Mouse (Mus musculus): ENCODE measurements at regions not wholly inside any gene's neighbourhood (a gene's known extent, or its start where the extent isn't known, plus 50 kb on each side); places are given as distances from the start of the nearest gene placed in this dataset.

- no peaks in the 10 kb centered on the region for H3K27me3 ChIP-seq (replicated peaks; ENCODE audit: control insufficient read depth, insufficient read depth, low read length)
Observed at GRCm38 (mm10) chr2:51431564-51431963, 195.7 kb upstream of the Tas2r134 start.

GRCm38 (mm10) chr2:51429716-51430115, 197.6 kb upstream of the Tas2r134 start:
- DNase-seq, result no peak
- no peak overlapping the region for H3K27ac ChIP-seq (ENCODE audit: insufficient read depth, low read depth, low read length)
- H3K4me1 ChIP-seq (ENCODE audit: control insufficient read depth, insufficient read depth, low read length), result no peaks in the 10 kb centered on the region
- H3K27me3 ChIP-seq (replicated peaks; ENCODE audit: control insufficient read depth, insufficient read depth, low read length), result no peaks in the 10 kb centered on the region
- H3K4me3 ChIP-seq (ENCODE audit: insufficient read depth, low read depth, low read length), result no peak overlapping the region
- no peaks in the 10 kb centered on the region for H3K36me3 ChIP-seq (ENCODE audit: control insufficient read depth, insufficient read depth, low read length)
- TF ChIP-seq POLR2A (IDR thresholded peaks at IDR 0.05; ENCODE audit: low read depth, low read length) (no peak), CTCF (conservative IDR thresholded peaks at IDR 0.05; ENCODE audit: insufficient read depth, insufficient read length, low read depth, low read length) (no peak)
- WGBS, result 65% methylated on average over 5 of the region's 5 CpGs

More at GRCm38 (mm10) chr2:51431564-51431963, 195.7 kb upstream of the Tas2r134 start:
- Histone ChIP-seq H3K27ac (ENCODE audit: insufficient read depth, low read depth, low read length) (no peak overlapping the region), H3K4me1 (ENCODE audit: control insufficient read depth, insufficient read depth, low read length) (no peaks in the 10 kb centered on the region), H3K36me3 (ENCODE audit: control insufficient read depth, insufficient read depth, low read length) (no peaks in the 10 kb centered on the region), H3K4me3 (ENCODE audit: insufficient read depth, low read depth, low read length) (no peak overlapping the region)
- WGBS, result 87% methylated on average over 3 of the region's 3 CpGs
- TF ChIP-seq CTCF (conservative IDR thresholded peaks at IDR 0.05; ENCODE audit: insufficient read depth, insufficient read length, low read depth, low read length), result no peak
- no peak for TF ChIP-seq POLR2A (IDR thresholded peaks at IDR 0.05; ENCODE audit: low read depth, low read length)
- no peak for DNase-seq

GRCm38 (mm10) chr2:51422442-51422841, 204.9 kb upstream of the Tas2r134 start:
- Histone ChIP-seq H3K27ac (ENCODE audit: insufficient read depth, low read depth, low read length) (no peak overlapping the region), H3K4me1 (ENCODE audit: control insufficient read depth, insufficient read depth, low read length) (peaks cover 9% of the 10 kb centered on the region; the same call in 1 of the 2 replicates), H3K36me3 (ENCODE audit: control insufficient read depth, insufficient read depth, low read length) (no peaks in the 10 kb centered on the region), H3K4me3 (ENCODE audit: insufficient read depth, low read depth, low read length) (no peak overlapping the region), H3K27me3 (replicated peaks; ENCODE audit: control insufficient read depth, insufficient read depth, low read length) (no peaks in the 10 kb centered on the region)
- 38% methylated on average over 6 of the region's 6 CpGs for WGBS
- DNase-seq, result no peak
- TF ChIP-seq POLR2A (IDR thresholded peaks at IDR 0.05; ENCODE audit: low read depth, low read length) (no peak), CTCF (conservative IDR thresholded peaks at IDR 0.05; ENCODE audit: insufficient read depth, insufficient read length, low read depth, low read length) (no peak)

- Histone ChIP-seq H3K36me3 (ENCODE audit: control insufficient read depth, insufficient read depth, low read length) (no peaks in the 10 kb centered on the region), H3K27me3 (replicated peaks; ENCODE audit: control insufficient read depth, insufficient read depth, low read length) (no peaks in the 10 kb centered on the region), H3K27ac (ENCODE audit: insufficient read depth, low read depth, low read length) (no peak overlapping the region), H3K4me3 (ENCODE audit: insufficient read depth, low read depth, low read length) (no peak overlapping the region), H3K4me1 (ENCODE audit: control insufficient read depth, insufficient read depth, low read length) (peaks cover 6% of the 10 kb centered on the region; the same call in 1 of the 2 replicates)
- WGBS, result 66% methylated on average over 10 of the region's 10 CpGs
- DNase-seq, result no peak
- TF ChIP-seq POLR2A (IDR thresholded peaks at IDR 0.05; ENCODE audit: low read depth, low read length) (no peak), CTCF (conservative IDR thresholded peaks at IDR 0.05; ENCODE audit: insufficient read depth, insufficient read length, low read depth, low read length) (no peak)
Observed at GRCm38 (mm10) chr2:51417908-51418690, 209.2 kb upstream of the Tas2r134 start.

- Histone ChIP-seq H3K27me3 (replicated peaks; ENCODE audit: control insufficient read depth, insufficient read depth, low read length) (no peaks in the 10 kb centered on the region), H3K4me3 (ENCODE audit: insufficient read depth, low read depth, low read length) (no peak overlapping the region), H3K27ac (ENCODE audit: insufficient read depth, low read depth, low read length) (no peak overlapping the region), H3K36me3 (ENCODE audit: control insufficient read depth, insufficient read depth, low read length) (no peaks in the 10 kb centered on the region), H3K4me1 (ENCODE audit: control insufficient read depth, insufficient read depth, low read length) (no peaks in the 10 kb centered on the region)
- DNase-seq, result no peak
- 94% methylated on average over 9 of the region's 9 CpGs for WGBS
- TF ChIP-seq CTCF (conservative IDR thresholded peaks at IDR 0.05; ENCODE audit: insufficient read depth, insufficient read length, low read depth, low read length) (no peak), POLR2A (IDR thresholded peaks at IDR 0.05; ENCODE audit: low read depth, low read length) (no peak)
Observed at GRCm38 (mm10) chr2:51388390-51388789, 238.9 kb upstream of the Tas2r134 start.

- no peaks in the 10 kb centered on the region for H3K36me3 ChIP-seq (ENCODE audit: control insufficient read depth, insufficient read depth, low read length)
- H3K27ac ChIP-seq (ENCODE audit: insufficient read depth, low read depth, low read length), result no peak overlapping the region
- TF ChIP-seq CTCF (conservative IDR thresholded peaks at IDR 0.05; ENCODE audit: insufficient read depth, insufficient read length, low read depth, low read length), result no peak
- TF ChIP-seq POLR2A (IDR thresholded peaks at IDR 0.05; ENCODE audit: low read depth, low read length), result no peak
- whole genome bisulfite sequencing, result 2% methylated on average over 1 of the region's 1 CpGs
- DNase-seq, result no peak
- H3K4me1 ChIP-seq (ENCODE audit: control insufficient read depth, insufficient read depth, low read length), result no peaks in the 10 kb centered on the region
- no peaks in the 10 kb centered on the region for H3K27me3 ChIP-seq (replicated peaks; ENCODE audit: control insufficient read depth, insufficient read depth, low read length)
- no peak overlapping the region for H3K4me3 ChIP-seq (ENCODE audit: insufficient read depth, low read depth, low read length)
Observed at GRCm38 (mm10) chr2:51387136-51387535, 238.2 kb upstream of the Rnd3 start.

- 85% methylated on average over 4 of the region's 4 CpGs for WGBS
- DNase-seq, result no peak
- no peaks in the 10 kb centered on the region for H3K36me3 ChIP-seq (ENCODE audit: control insufficient read depth, insufficient read depth, low read length)
- no peak overlapping the region for H3K4me3 ChIP-seq (ENCODE audit: insufficient read depth, low read depth, low read length)
- no peaks in the 10 kb centered on the region for H3K27me3 ChIP-seq (replicated peaks; ENCODE audit: control insufficient read depth, insufficient read depth, low read length)
- TF ChIP-seq CTCF (conservative IDR thresholded peaks at IDR 0.05; ENCODE audit: insufficient read depth, insufficient read length, low read depth, low read length) (no peak), POLR2A (IDR thresholded peaks at IDR 0.05; ENCODE audit: low read depth, low read length) (no peak)
- H3K4me1 ChIP-seq (ENCODE audit: control insufficient read depth, insufficient read depth, low read length), result no peaks in the 10 kb centered on the region
- H3K27ac ChIP-seq (ENCODE audit: insufficient read depth, low read depth, low read length), result no peak overlapping the region
Observed at GRCm38 (mm10) chr2:51376597-51376996, 227.7 kb upstream of the Rnd3 start.

Data from kidney, adult 2 months (tissue).